Mouse (Mus musculus) C2C12 (cell line): Measurements from ENCODE around the gene Shisa4.

Experiments used
- CEBPB ChIP-seq: IDR thresholded peaks from one replicate; pipeline ENCODE4 v1.6.1; 2011; ENCODE audit warnings: low read depth, mild to moderate bottlenecking, control low read depth, moderate library complexity
- CTCF ChIP-seq: IDR thresholded peaks from one replicate; pipeline ENCODE4 v1.5.1; 2011; ENCODE audit not compliant: control insufficient read depth, insufficient read depth, insufficient read length
- FOSL1 ChIP-seq: IDR thresholded peaks from one replicate; pipeline ENCODE4 v1.8.0; 2011; ENCODE audit warnings: mild to moderate bottlenecking, low read length; ENCODE audit not compliant: poor library complexity, insufficient read depth, severe bottlenecking
- MAX ChIP-seq: IDR thresholded peaks from one replicate; pipeline ENCODE4 v1.6.1; 2011; ENCODE audit warnings: mild to moderate bottlenecking, control low read depth
- MYOD1 ChIP-seq: IDR thresholded peaks from one replicate; pipeline ENCODE4 v1.6.1; 2011; ENCODE audit warnings: low read depth; ENCODE audit not compliant: control insufficient read depth, insufficient read length
- MYOG ChIP-seq: IDR thresholded peaks from one replicate; pipeline ENCODE4 v1.6.1; 2011; ENCODE audit not compliant: control insufficient read depth, insufficient read length; ENCODE audit errors: extremely low read depth
- USF1 ChIP-seq: IDR thresholded peaks from one replicate; pipeline ENCODE4 v1.6.1; 2011; ENCODE audit warnings: low read depth, mild to moderate bottlenecking, control low read depth, moderate library complexity

GRCm38 (mm10) chr1:135405356-135405755, 30.3 kb upstream of the Shisa4 start:
- TF ChIP-seq CTCF, result no peak
- TF ChIP-seq USF1, result no peak
- TF ChIP-seq CEBPB, result no peak
- no peak for TF ChIP-seq MYOG
- TF ChIP-seq MYOD1, result no peak
- TF ChIP-seq MAX, result no peak
- no peak for TF ChIP-seq FOSL1
